Mouse (Mus musculus): ENCODE results near the gene Nxpe4.

DNA sequence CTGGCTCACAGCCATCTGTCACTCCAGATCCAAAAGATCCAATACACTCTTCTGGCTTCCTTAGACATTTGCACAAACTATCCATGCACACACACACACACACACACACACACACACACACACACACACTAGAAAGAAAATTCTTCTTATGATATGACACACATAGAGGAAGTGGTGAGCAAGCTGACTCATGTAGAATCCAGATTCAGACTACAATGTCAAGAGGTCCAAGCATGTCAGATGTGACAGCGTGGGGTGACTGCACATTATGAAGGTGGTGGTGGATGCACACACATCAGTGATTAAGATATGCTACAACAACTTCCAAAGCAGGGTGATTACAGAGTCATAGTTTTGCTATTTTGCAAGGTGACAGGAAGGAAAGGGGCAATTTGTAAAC is 282.1 kb downstream of the Nxpe4 start:
- TF ChIP-seq POLR2A (IDR thresholded peaks at IDR 0.05; ENCODE audit: extremely low read depth, insufficient read depth, low read length) (no peak), CTCF (IDR thresholded peaks at IDR 0.05; ENCODE audit: low read depth, low read length) (no peak)

Data from liver, adult 2 months (tissue).